Mouse (Mus musculus) G1E (cell line): ENCODE data around the gene Grhpr.

Experiments
- CTCF ChIP-seq: IDR thresholded peaks from 2 replicates; pipeline ENCODE4 v1.5.1; 2012; ENCODE audit warnings: low read depth, low read length, inconsistent platforms, mixed read lengths
- POLR2AphosphoS5 ChIP-seq: IDR thresholded peaks from 2 replicates; pipeline ENCODE4 v1.6.1; 2012; ENCODE audit warnings: low read depth, low read length, inconsistent platforms; ENCODE audit not compliant: insufficient replicate concordance

DNA sequence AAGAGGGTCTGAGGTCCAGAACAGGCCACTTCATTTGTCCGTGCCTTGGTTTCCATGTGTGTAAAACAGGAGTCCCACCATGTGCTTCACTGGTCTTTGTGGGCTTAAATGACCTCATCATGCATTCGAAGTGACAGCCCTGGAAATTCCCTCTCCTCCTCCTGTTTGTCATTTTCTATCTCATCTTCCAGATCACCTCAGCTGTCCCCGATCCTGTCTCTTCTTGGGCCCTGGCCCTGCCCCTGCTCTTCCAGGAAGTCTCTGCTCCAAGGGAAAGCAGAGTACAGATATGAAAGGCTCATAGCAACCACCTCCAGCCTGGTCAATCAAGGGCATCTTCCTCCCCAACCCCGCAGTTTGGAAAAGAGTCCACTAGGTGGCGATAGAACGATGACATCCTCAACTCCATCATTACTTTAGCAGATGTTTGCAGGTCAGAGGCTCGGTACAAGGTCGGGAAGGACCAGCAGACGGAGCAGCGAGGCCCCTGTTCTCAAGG is 10.5 kb upstream of the Grhpr start:
- TF ChIP-seq POLR2AphosphoS5, result no peak
- TF ChIP-seq CTCF, result peak; percentile 69; the same call in 1 of the 2 replicates
